Mouse (Mus musculus) neural tube, embryonic 12.5 days (tissue): Measurements from ENCODE around the gene Pard3b. TPM values are rescaled to one million over a fixed set of nuclear protein-coding genes. Genes with fewer than 3 reads are reported as not detected.
A peak's percentile ranks its signal among the peaks of the same experiment; 100 is the strongest.

Experiments used
- ATAC-seq: fragments of 200-750 bp; cut with Nextera tagmentation; 2 replicates; pipeline ENCODE4 v1.8.0; 2017; ENCODE audit warnings: low read depth, mild to moderate bottlenecking, moderate TSS enrichment, moderate library complexity; ENCODE audit not compliant: low FRiP score
- H3K27ac ChIP-seq: fragments of 300-500 bp; sonication (generic); 2 replicates; pipeline ENCODE4 v1.5.1; 2016
- H3K27me3 ChIP-seq: fragments of 300-500 bp; sonication (generic); replicated peaks from 2 replicates; pipeline ENCODE4 v1.6.1; 2016; ENCODE audit warnings: mild to moderate bottlenecking
- H3K36me3 ChIP-seq: fragments of 300-500 bp; sonication (generic); 2 replicates; pipeline ENCODE4 v1.6.1; 2016; ENCODE audit warnings: mild to moderate bottlenecking
- H3K4me1 ChIP-seq: fragments of 300-500 bp; sonication (generic); 2 replicates; pipeline ENCODE4 v1.6.1; 2016
- H3K4me2 ChIP-seq: fragments of 300-500 bp; sonication (generic); replicated peaks from 2 replicates; pipeline ENCODE4 v1.6.1; 2016; ENCODE audit warnings: mild to moderate bottlenecking
- H3K4me3 ChIP-seq: fragments of 300-500 bp; sonication (generic); 2 replicates; pipeline ENCODE4 v1.5.1; 2016
- H3K9ac ChIP-seq: fragments of 300-500 bp; sonication (generic); 2 replicates; pipeline ENCODE4 v1.6.1; 2016; ENCODE audit warnings: mild to moderate bottlenecking
- H3K9me3 ChIP-seq: fragments of 300-500 bp; sonication (generic); 2 replicates; pipeline ENCODE4 v1.6.1; 2016; ENCODE audit warnings: mild to moderate bottlenecking
- WGBS: fragments of 180-500 bp; shearing (Covaris S2); methylation state at CpG from one replicate; pipeline ENCODE4 v1.1.7; 2016; 5-methylcytosine and 5-hydroxymethylcytosine counted together
- polyA plus RNA-seq: library from polyadenylated mRNA; unstranded; fragments of >200 nt; fragmentation: Nextera tagmentation; extraction: Ambion mirVana; gene quantifications from 2 replicates; pipeline ENCODE4 v1.2.1, GENCODE M21; 2016

Gene Pard3b
- polyA plus RNA-seq, 1 experiment from 2014 or later, result 19.1 TPM

GRCm38 (mm10) chr1:62055280-62055679 lies 416.7 kb downstream of the Pard3b start:
- 79% methylated on average over 6 of the region's 6 CpGs for WGBS
- Histone ChIP-seq H3K27ac (no peak overlapping the region), H3K27me3 (no peaks in the 10 kb centered on the region), H3K9me3 (no peaks in the 10 kb centered on the region), H3K36me3 (no peaks in the 10 kb centered on the region), H3K4me1 (no peaks in the 10 kb centered on the region), H3K9ac (no peak overlapping the region), H3K4me3 (no peak overlapping the region), H3K4me2 (no peak overlapping the region)
- ATAC-seq, result no peak

- Histone ChIP-seq H3K27ac (no peak overlapping the region), H3K9me3 (no peaks in the 10 kb centered on the region), H3K4me1 (0 out of 2 replicates have a peak, but pooled peaks cover 2% of the 10 kb centered on the region), H3K36me3 (no peaks in the 10 kb centered on the region), H3K4me3 (no peak overlapping the region), H3K27me3 (no peaks in the 10 kb centered on the region), H3K4me2 (no peak overlapping the region), H3K9ac (no peak overlapping the region)
- no peak for ATAC-seq
- 79% methylated on average over 6 of the region's 6 CpGs for WGBS
Measured at GRCm38 (mm10) chr1:62070617-62071016, 432.0 kb downstream of the Pard3b start.

- no peak for ATAC-seq
- WGBS, result 85% methylated on average over 7 of the region's 7 CpGs
- no peaks in the 10 kb centered on the region for H3K9me3 ChIP-seq
- H3K4me3 ChIP-seq, result no peak overlapping the region
- no peak overlapping the region for H3K4me2 ChIP-seq
- H3K27me3 ChIP-seq, result no peaks in the 10 kb centered on the region
- no peak overlapping the region for H3K27ac ChIP-seq
- 0 out of 2 replicates have a peak, but pooled peaks cover 2% of the 10 kb centered on the region for H3K4me1 ChIP-seq
- H3K36me3 ChIP-seq, result no peaks in the 10 kb centered on the region
- no peak overlapping the region for H3K9ac ChIP-seq
Measured at GRCm38 (mm10) chr1:62071139-62071538, 432.5 kb downstream of the Pard3b start.

- Histone ChIP-seq H3K9ac (no peak overlapping the region), H3K36me3 (no peaks in the 10 kb centered on the region), H3K4me2 (no peak overlapping the region), H3K4me1 (no peaks in the 10 kb centered on the region), H3K9me3 (no peaks in the 10 kb centered on the region), H3K27me3 (no peaks in the 10 kb centered on the region), H3K4me3 (no peak overlapping the region), H3K27ac (no peak overlapping the region)
- 26% methylated on average over 3 of the region's 3 CpGs for WGBS
- ATAC-seq, result no peak
Measured at GRCm38 (mm10) chr1:62076171-62076570, 437.5 kb downstream of the Pard3b start.

GRCm38 (mm10) chr1:62081129-62081528 lies 442.5 kb downstream of the Pard3b start:
- no peaks in the 10 kb centered on the region for H3K36me3 ChIP-seq
- H3K4me2 ChIP-seq, result no peak overlapping the region
- H3K9ac ChIP-seq, result no peak overlapping the region
- no peaks in the 10 kb centered on the region for H3K4me1 ChIP-seq
- no peaks in the 10 kb centered on the region for H3K27me3 ChIP-seq
- no peak overlapping the region for H3K27ac ChIP-seq
- no peak for ATAC-seq
- no peaks in the 10 kb centered on the region for H3K9me3 ChIP-seq
- WGBS, result 86% methylated on average over 4 of the region's 4 CpGs
- H3K4me3 ChIP-seq, result no peak overlapping the region

- ATAC-seq, result no peak
- no peaks in the 10 kb centered on the region for H3K27me3 ChIP-seq
- no peak overlapping the region for H3K9ac ChIP-seq
- peaks cover 5% of the 10 kb centered on the region; the same call in 1 of the 2 replicates for H3K4me1 ChIP-seq
- H3K27ac ChIP-seq, result no peak overlapping the region
- no peak overlapping the region for H3K4me3 ChIP-seq
- no peaks in the 10 kb centered on the region for H3K9me3 ChIP-seq
- no peak overlapping the region for H3K4me2 ChIP-seq
- WGBS, result 19% methylated on average over 6 of the region's 6 CpGs
- H3K36me3 ChIP-seq, result no peaks in the 10 kb centered on the region
Measured at GRCm38 (mm10) chr1:62085995-62086394, 447.4 kb downstream of the Pard3b start.

- Histone ChIP-seq H3K27me3 (no peaks in the 10 kb centered on the region), H3K27ac (no peak overlapping the region), H3K9ac (no peak overlapping the region), H3K4me3 (no peak overlapping the region), H3K9me3 (no peaks in the 10 kb centered on the region), H3K4me2 (peak overlapping the region; percentile 29), H3K36me3 (no peaks in the 10 kb centered on the region), H3K4me1 (peaks cover 5% of the 10 kb centered on the region; the same call in 1 of the 2 replicates)
- WGBS, result 42% methylated on average over 10 of the region's 10 CpGs
- ATAC-seq, result no peak
Measured at GRCm38 (mm10) chr1:62087464-62087863, 448.8 kb downstream of the Pard3b start.

GRCm38 (mm10) chr1:62094885-62095284 lies 456.3 kb downstream of the Pard3b start:
- Histone ChIP-seq H3K9ac (no peak overlapping the region), H3K27ac (no peak overlapping the region), H3K4me1 (no peaks in the 10 kb centered on the region), H3K9me3 (no peaks in the 10 kb centered on the region), H3K4me2 (no peak overlapping the region), H3K4me3 (no peak overlapping the region), H3K27me3 (no peaks in the 10 kb centered on the region), H3K36me3 (no peaks in the 10 kb centered on the region)
- 89% methylated on average over 7 of the region's 7 CpGs for WGBS
- no peak for ATAC-seq

GRCm38 (mm10) chr1:62122426-62122825 lies 483.8 kb downstream of the Pard3b start:
- H3K4me2 ChIP-seq, result no peak overlapping the region
- WGBS, result 100% methylated on average over 1 of the region's 1 CpGs
- H3K9me3 ChIP-seq, result no peaks in the 10 kb centered on the region
- H3K36me3 ChIP-seq, result no peaks in the 10 kb centered on the region
- no peaks in the 10 kb centered on the region for H3K27me3 ChIP-seq
- no peaks in the 10 kb centered on the region for H3K4me1 ChIP-seq
- no peak overlapping the region for H3K4me3 ChIP-seq
- no peak overlapping the region for H3K9ac ChIP-seq
- ATAC-seq, result no peak
- no peak overlapping the region for H3K27ac ChIP-seq

- Histone ChIP-seq H3K4me1 (no peaks in the 10 kb centered on the region), H3K27ac (no peak overlapping the region), H3K27me3 (no peaks in the 10 kb centered on the region), H3K4me2 (no peak overlapping the region), H3K4me3 (no peak overlapping the region), H3K36me3 (no peaks in the 10 kb centered on the region), H3K9me3 (no peaks in the 10 kb centered on the region), H3K9ac (no peak overlapping the region)
- WGBS, result 89% methylated on average over 2 of the region's 2 CpGs
- no peak for ATAC-seq
Measured at GRCm38 (mm10) chr1:62129186-62129585, 490.6 kb downstream of the Pard3b start.

GRCm38 (mm10) chr1:62148134-62148533 lies 509.5 kb downstream of the Pard3b start:
- no peak overlapping the region for H3K27ac ChIP-seq
- 86% methylated on average over 4 of the region's 4 CpGs for WGBS
- H3K4me1 ChIP-seq, result no peaks in the 10 kb centered on the region
- H3K4me2 ChIP-seq, result no peak overlapping the region
- no peak for ATAC-seq
- no peak overlapping the region for H3K4me3 ChIP-seq
- no peaks in the 10 kb centered on the region for H3K36me3 ChIP-seq
- H3K9ac ChIP-seq, result no peak overlapping the region
- no peaks in the 10 kb centered on the region for H3K27me3 ChIP-seq
- no peaks in the 10 kb centered on the region for H3K9me3 ChIP-seq

GRCm38 (mm10) chr1:62148786-62149185 lies 510.2 kb downstream of the Pard3b start:
- Histone ChIP-seq H3K4me2 (no peak overlapping the region), H3K4me1 (no peaks in the 10 kb centered on the region), H3K9ac (no peak overlapping the region), H3K27me3 (no peaks in the 10 kb centered on the region), H3K9me3 (no peaks in the 10 kb centered on the region), H3K36me3 (no peaks in the 10 kb centered on the region), H3K27ac (no peak overlapping the region), H3K4me3 (no peak overlapping the region)
- WGBS, result 92% methylated on average over 6 of the region's 6 CpGs
- no peak for ATAC-seq

GRCm38 (mm10) chr1:62155970-62156369 lies 517.3 kb downstream of the Pard3b start:
- Histone ChIP-seq H3K27ac (no peak overlapping the region), H3K4me2 (no peak overlapping the region), H3K36me3 (no peaks in the 10 kb centered on the region), H3K4me1 (no peaks in the 10 kb centered on the region), H3K4me3 (no peak overlapping the region), H3K9me3 (no peaks in the 10 kb centered on the region), H3K9ac (no peak overlapping the region), H3K27me3 (no peaks in the 10 kb centered on the region)
- no peak for ATAC-seq
- WGBS, result 64% methylated on average over 1 of the region's 1 CpGs
